Mouse (Mus musculus): ENCODE results near the gene Kalrn.
A peak's percentile ranks its signal among the peaks of the same experiment; 100 is the strongest.

The Kalrn gene

DNA sequence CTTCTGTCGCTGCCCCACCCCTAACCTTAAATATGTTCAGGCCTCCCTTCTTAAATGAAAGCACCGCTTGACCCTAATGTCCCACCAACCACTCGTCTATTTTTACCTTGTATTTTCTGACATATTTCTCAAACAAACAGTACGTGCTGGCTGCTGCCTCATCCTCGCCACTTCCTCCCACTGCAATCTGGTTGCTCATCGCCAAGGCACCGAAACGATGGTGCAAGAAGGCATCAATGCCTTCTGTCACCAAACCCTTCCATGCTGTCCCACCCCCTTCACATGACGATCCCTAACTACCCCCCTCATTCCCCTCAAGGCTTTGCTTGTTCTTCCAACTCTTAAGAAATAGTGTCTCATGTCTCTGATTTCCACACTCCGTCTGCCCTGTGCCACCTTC lies 69.1 kb downstream of the Kalrn start:
- no peak for DNase-seq (ENCODE audit: low read depth, low spot score)

GRCm38 (mm10) chr16:34502110-34502509 lies 71.2 kb downstream of the Kalrn start:
- no peak for DNase-seq (ENCODE audit: low read depth, low spot score)

DNA sequence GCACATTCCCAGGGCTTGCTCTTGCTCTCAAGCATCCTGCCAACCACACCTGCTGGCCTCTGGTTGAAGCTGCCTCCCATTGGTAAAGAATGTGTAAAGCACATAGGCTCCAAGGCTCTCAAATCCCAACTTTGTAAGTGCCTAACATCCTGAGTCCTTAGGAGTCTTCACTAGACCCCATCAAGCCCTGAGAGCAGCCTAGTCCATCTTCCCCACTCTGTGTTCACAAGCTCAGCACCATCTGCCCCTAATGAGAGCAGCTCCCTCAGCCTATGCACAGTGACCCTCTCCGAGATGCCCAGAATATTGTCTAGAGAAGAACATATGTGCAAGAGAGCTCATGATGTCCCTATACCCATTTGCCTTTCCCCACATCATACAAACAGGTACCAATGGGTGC lies 78.6 kb downstream of the Kalrn start:
- DNase-seq (ENCODE audit: low read depth, low spot score) = no peak

- DNase-seq (ENCODE audit: low read depth, low spot score) = no peak
Observed at GRCm38 (mm10) chr16:34493914-34494313, 79.4 kb downstream of the Kalrn start.

DNA sequence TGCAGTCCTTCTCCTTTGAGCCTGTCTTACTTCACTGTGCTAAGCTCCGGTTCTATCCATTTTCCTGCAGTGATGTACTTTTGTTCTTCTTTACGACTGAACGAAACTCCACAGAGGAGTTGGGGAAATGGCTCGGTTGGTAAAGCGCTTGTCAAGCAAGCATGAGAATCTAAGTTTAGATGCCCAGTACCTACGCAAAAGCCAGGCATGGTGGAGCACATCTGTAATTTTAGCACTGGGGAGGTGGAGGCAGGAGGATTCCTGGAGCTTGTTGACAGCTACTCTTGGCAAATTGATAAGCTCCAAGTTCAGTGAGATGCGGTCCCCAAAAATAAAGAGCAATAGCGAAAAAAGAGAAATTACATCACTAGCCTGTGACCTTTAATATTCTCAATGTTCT lies 82.1 kb downstream of the Kalrn start:
- no peak for DNase-seq (ENCODE audit: low read depth, low spot score)

DNA sequence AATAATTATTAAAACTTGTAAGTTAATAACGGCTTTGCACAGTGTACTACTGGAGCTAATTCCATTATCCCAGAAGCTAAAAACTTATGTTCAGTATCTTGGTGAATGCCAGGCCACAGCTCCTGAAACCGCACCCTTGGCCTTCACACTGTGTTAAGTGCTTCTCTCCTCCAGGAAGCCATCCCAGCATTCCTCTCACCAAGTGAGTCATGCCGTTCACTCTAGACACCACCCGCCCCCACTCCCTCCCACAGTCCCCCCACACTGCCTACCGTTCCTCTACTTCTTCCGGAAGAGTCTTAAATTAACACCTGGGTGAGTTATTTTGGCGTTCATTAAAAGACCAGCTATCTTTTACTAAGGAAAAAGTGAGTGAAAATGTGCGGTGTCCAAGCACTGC lies 82.8 kb downstream of the Kalrn start:
- no peak for DNase-seq (ENCODE audit: low read depth, low spot score)

GRCm38 (mm10) chr16:34489805-34490325 lies 83.5 kb downstream of the Kalrn start:
- DNase-seq (ENCODE audit: low read depth, low spot score) = no peak

DNA sequence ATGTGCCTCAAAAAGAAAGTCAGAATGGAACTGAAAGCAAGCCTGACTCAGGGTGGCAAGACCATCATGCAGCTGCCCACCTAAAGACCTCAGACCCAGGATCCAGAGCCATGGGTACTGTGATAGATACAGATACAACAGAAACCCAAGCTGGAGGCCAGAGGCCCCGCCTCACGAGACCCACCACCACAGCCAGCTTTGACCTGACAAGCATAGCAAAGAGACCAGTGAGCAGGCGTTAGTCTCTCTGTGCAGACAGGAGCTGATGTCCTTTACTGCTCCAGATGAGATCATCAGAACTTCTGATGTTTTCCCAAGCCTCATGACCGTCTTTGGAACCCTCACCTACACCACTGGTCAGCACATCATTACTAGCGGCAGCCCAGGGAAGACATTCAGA lies 85.5 kb downstream of the Kalrn start:
- DNase-seq (ENCODE audit: low read depth, low spot score) = no peak

- no peak for DNase-seq (ENCODE audit: low read depth, low spot score)
Observed at GRCm38 (mm10) chr16:34487268-34487667, 86.1 kb downstream of the Kalrn start.

GRCm38 (mm10) chr16:34485483-34485882 lies 87.8 kb downstream of the Kalrn start:
- DNase-seq (ENCODE audit: low read depth, low spot score) = no peak

DNA sequence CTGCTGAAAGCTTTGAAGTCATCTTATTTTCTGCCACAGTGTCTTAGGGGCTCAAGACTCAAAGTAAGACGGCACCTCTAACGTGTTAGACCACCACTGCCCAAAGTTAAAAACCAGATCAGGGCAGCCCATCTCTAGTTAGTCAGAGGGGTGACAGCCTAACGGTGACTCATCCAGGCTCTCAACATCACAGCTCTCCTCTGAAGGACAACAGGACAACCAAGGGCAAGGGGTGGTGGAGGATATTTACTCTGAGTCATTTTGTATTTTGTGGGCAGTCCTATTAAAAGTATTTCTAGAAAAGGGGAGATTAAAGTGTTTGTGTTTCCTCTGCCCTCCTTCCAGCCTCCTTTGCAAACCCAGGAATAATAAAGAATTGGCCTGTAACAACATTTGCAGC lies 88.4 kb downstream of the Kalrn start:
- no peak for DNase-seq (ENCODE audit: low read depth, low spot score)

DNA sequence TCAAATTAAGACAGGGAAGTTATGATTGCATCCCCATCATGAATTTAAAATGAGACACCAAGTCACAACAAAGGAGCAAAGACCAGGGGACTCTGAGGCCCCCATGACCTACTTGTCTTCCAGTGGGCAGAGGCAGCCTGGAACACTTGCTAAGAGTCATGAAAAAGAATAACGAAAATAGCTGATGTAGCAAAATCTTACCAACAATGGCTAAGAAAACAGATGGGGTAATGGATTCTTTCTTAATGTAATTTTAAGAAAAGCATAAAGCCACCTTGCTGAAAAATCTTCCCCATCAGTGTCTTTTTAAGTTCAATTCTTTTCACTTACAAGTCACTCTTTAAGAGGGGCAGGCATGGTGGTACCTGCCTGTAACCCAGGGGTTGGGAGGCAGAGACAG lies 89.1 kb downstream of the Kalrn start:
- no peak for DNase-seq (ENCODE audit: low read depth, low spot score)

DNA sequence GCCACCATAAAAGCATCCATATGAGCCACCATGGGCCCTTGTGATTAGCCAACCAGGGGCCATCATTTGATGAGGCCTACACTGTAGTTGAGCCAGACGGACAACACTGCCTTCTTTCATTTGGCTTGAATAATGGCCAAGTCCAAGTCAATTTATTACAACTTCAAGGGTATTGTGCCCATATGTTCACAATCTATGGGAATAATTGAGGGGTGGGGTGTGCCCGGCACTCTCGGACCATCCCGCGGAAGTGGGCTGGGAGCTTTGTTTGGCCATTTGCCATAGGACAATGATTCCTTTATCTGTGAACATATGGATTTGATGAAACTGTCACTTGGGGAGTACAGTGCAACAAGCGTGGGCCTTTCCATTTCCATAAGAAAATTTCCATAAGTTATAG lies 89.6 kb downstream of the Kalrn start:
- DNase-seq (ENCODE audit: low read depth, low spot score) = no peak

- DNase-seq (ENCODE audit: low read depth, low spot score) = no peak
Observed at GRCm38 (mm10) chr16:34474741-34475140, 98.6 kb downstream of the Kalrn start.

DNA sequence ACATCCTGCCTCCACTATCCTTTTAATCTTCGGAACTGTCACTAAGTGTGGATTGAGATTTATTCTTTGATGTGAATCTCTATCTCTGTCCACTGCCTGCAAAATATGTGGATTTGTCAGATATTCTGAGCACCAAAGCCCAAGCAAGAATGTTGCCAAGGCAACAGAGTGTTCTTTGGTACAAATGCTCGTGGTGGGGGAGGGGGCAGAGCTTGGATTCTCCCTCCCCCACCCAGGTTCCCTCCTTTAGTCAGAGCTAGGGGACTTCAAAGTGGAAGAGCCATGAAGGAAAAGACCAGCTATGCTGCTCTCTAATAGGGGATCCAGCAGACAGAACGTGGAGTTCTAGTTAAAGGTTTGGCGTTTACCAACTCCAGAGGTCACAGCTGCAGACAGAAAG lies 99.4 kb downstream of the Kalrn start:
- DNase-seq (ENCODE audit: low read depth, low spot score) = no peak

DNA sequence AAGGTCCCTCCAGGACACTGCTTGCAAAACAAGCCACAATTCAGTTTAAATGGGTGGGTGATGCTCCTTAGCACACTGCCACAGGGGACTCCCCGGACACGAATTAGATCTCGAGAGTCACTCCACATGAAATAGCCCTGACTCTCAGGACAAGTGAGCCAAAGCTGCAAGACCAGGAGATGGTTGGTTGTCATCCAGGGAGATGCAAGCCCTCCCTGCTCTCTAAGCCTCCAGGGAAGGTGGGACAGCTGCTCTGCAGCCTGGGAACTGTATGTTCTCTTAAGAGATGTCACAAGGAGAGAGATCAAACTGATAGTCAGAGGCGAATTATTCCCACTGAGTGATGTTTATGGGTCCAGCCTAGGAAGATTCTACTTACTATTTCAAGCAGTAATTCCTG lies 101.9 kb downstream of the Kalrn start:
- no peak for DNase-seq (ENCODE audit: low read depth, low spot score)

DNA sequence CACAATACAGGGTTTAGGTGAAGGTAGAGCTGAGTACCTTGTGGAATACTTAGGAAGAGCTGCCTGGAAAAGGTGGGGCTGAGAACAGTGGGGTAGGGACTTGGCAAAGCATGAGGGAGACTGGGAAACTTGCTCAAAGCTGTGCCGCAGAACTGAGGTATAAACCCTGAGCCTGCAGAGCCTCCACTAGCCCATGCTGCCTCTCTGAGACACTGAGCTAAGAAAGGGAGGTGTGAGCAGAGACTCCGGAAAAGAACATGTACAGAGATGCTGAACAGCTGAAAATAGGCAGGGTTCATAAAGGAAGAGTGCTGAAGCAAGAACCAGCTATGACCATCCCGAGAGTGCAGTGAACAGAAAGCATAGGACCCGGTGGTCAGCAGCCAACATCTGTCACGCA lies 103.0 kb downstream of the Kalrn start:
- DNase-seq (ENCODE audit: low read depth, low spot score) = no peak

DNA sequence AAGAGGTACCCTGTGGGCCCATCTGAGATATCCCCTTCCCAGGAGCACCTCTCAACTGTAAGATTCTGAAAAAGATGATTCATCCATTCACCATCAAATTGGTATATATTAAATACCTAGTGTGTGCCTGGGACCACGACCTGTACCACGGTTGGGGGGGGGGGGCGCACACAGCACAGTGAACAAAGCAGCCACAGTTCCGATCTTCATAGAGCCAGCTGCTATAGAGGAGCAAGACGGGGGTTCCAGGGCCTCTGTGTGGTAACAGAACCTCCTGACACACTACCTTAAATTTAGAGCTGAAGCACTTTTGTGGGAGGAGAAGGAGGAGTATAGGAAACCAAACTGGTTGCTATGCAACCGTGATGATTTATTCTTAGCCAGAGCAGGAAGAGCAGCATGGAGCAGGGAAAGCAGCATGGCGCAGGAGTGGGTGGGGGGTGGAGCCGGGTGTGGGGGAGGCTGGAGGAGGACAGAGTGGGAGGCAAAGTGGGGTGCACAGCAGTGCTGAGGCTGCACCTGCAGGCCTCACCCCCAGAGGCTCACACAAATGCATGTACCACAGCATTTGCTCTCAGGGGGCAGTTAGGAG lies 104.0 kb downstream of the Kalrn start:
- peak; percentile 74 for DNase-seq (ENCODE audit: low read depth, low spot score)

DNA sequence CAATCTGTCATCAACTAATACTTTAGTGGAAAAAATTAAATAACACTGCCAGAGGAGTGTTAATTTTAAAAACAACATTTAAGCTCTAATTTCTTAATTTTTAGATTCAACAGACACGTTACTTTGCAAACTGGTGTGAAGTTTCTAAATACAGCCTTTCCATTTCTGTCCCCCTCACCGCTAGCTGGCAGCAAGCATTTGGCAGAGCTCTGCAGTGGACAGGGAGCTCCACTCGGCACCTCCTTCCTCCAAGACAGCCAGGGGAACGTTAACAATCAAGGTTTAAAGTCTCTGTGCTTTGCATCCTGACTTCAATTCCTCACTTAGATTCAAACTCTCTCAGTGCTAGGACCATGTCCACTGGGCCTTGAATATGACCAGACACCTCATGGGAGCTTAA lies 106.7 kb downstream of the Kalrn start:
- no peak for DNase-seq (ENCODE audit: low read depth, low spot score)

GRCm38 (mm10) chr16:34456314-34456713 lies 117.0 kb downstream of the Kalrn start:
- DNase-seq (ENCODE audit: low read depth, low spot score) = no peak

DNA sequence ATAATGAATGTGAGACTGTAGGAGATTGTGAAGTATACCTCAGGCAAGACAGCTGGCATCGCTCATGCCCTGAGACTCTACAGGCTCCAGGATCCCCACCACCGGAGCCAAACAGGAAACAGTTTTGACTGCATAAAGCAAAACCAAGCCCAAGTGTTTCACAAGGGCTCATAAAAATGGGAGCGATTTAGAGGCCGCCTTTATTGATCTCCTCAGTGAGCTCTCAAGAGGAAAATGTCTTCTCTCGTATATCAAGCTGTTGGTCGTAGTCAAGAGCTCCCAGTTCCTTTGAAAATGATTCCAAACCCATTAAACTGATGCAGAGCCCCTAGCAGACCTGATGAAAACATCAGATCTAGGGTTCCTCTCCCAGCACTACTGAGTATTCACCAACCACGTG lies 127.7 kb downstream of the Kalrn start:
- DNase-seq (ENCODE audit: low read depth, low spot score) = no peak

DNA sequence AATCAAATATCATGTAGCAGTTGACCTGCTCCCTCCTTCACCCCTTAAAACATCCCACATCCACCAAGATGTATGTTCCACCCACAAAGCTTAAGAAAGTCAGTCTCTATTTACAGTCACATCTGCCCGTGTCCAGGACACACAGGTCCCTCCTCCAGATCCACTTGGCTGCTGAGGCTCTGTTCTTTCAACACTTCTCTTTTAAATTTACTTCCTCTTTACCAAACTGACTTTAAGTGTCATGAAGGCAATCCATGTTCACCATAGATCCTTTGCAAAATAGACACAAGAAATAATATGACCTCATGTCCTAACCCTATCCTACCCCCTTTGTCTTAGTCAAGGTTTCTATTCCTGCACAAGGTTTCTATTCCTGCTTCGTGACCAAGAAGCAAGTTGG lies 131.6 kb downstream of the Kalrn start:
- no peak for DNase-seq (ENCODE audit: low read depth, low spot score)

- DNase-seq (ENCODE audit: low read depth, low spot score) = peak; percentile 20
Observed at GRCm38 (mm10) chr16:34440994-34441414, 132.3 kb downstream of the Kalrn start.

- DNase-seq (ENCODE audit: low read depth, low spot score) = no peak
Observed at GRCm38 (mm10) chr16:34440019-34440615, 133.2 kb downstream of the Kalrn start.
